Mouse (Mus musculus) hindbrain, embryonic 10.5 days (tissue): ENCODE data around the gene Spem1. TPM values are rescaled to one million over a fixed set of nuclear protein-coding genes. Genes with fewer than 3 reads are reported as not detected.
A peak's percentile ranks its signal among the peaks of the same experiment; 100 is the strongest.

Experiments
- DNase-seq: peaks from one replicate; pipeline ENCODE4 v3.0.0-alpha.2; 2017; ENCODE audit warnings: low spot score
- H3K27ac ChIP-seq: fragments of 300-500 bp; sonication (generic); 2 replicates; pipeline ENCODE4 v1.5.1; 2016; ENCODE audit warnings: mild to moderate bottlenecking, moderate library complexity
- H3K27me3 ChIP-seq: fragments of 300-500 bp; sonication (generic); 2 replicates; pipeline ENCODE4 v1.6.1; 2016; ENCODE audit warnings: mild to moderate bottlenecking; ENCODE audit not compliant: poor library complexity, insufficient read depth, severe bottlenecking
- H3K36me3 ChIP-seq: fragments of 300-500 bp; sonication (generic); 2 replicates; pipeline ENCODE4 v1.6.1; 2016; ENCODE audit warnings: mild to moderate bottlenecking, moderate library complexity
- H3K4me1 ChIP-seq: fragments of 300-500 bp; sonication (generic); replicated peaks from 2 replicates; pipeline ENCODE4 v1.6.1; 2016; ENCODE audit warnings: mild to moderate bottlenecking
- H3K4me3 ChIP-seq: fragments of 300-500 bp; sonication (generic); 2 replicates; pipeline ENCODE4 v1.5.1; 2016; ENCODE audit warnings: mild to moderate bottlenecking, moderate library complexity
- H3K9me3 ChIP-seq: fragments of 300-500 bp; sonication (generic); 2 replicates; pipeline ENCODE4 v1.6.1; 2016; ENCODE audit warnings: mild to moderate bottlenecking, moderate library complexity
- WGBS: fragments of 180-500 bp; shearing (Covaris S2); methylation state at CpG from one replicate; pipeline ENCODE4 v1.1.7; 2016; 5-methylcytosine and 5-hydroxymethylcytosine counted together
- polyA plus RNA-seq: library from polyadenylated mRNA; unstranded; fragments of >200 nt; fragmentation: Nextera tagmentation; extraction: Ambion mirVana; gene quantifications from 2 replicates; pipeline ENCODE4 v1.2.1, GENCODE M21; 2016

The Spem1 gene
- polyA plus RNA-seq, 1 experiment from 2014 or later: 0.34 TPM

DNA sequence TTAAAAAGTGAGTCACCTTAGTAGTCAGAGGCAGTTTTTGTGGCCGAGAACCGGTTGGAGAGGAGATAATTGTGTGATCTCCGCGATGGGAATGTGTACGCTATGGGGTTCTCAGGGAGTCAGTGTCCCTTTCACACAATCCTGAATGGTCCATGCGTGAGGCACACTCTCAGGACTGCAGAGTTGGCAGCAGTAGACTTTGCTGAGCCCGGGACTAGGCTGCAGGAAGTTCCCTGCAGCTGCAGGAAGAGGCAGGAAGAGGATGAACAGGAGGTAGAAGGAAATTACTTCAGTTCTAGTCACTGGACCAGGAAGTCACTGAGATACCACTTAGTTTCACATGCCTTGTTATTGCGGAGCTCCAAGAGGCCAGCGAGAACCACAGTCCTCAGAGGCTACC, 27.1 kb upstream of the Spem1 start:
- Histone ChIP-seq H3K4me1 (peaks cover 53% of the 10 kb centered on the region), H3K27me3 (no peaks in the 10 kb centered on the region), H3K36me3 (peaks cover 49% of the 10 kb centered on the region), H3K27ac (no peak overlapping the region), H3K9me3 (no peaks in the 10 kb centered on the region), H3K4me3 (no peak overlapping the region)
- DNase-seq: no peak
- WGBS: 92% methylated on average over 9 of the region's 9 CpGs

DNA sequence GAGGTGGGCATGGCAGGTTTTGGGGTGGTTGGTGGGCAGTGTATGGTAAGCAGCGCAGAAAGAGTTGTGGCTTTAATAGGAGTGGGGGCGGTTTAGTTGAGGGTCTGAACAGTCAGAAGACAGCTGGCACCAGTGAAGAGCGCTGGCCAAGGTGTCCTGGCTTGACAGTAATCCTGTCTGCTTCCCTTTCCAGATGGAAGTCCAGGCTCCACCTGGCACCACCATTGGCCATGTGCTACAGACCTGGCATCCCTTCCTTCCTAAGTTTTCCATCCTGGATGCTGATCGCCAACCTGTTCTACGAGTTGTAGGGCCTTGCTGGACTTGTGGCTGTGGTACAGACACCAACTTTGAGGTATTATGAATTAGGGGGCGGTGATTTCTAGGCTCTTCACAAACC, 26.0 kb upstream of the Spem1 start:
- Histone ChIP-seq H3K27me3 (no peaks in the 10 kb centered on the region), H3K4me3 (peak overlapping the region; percentile 74), H3K36me3 (peaks cover 49% of the 10 kb centered on the region), H3K9me3 (no peaks in the 10 kb centered on the region), H3K27ac (peak overlapping the region; percentile 93), H3K4me1 (peaks cover 44% of the 10 kb centered on the region)
- no peak for DNase-seq
- 95% methylated on average over 6 of the region's 6 CpGs for WGBS

DNA sequence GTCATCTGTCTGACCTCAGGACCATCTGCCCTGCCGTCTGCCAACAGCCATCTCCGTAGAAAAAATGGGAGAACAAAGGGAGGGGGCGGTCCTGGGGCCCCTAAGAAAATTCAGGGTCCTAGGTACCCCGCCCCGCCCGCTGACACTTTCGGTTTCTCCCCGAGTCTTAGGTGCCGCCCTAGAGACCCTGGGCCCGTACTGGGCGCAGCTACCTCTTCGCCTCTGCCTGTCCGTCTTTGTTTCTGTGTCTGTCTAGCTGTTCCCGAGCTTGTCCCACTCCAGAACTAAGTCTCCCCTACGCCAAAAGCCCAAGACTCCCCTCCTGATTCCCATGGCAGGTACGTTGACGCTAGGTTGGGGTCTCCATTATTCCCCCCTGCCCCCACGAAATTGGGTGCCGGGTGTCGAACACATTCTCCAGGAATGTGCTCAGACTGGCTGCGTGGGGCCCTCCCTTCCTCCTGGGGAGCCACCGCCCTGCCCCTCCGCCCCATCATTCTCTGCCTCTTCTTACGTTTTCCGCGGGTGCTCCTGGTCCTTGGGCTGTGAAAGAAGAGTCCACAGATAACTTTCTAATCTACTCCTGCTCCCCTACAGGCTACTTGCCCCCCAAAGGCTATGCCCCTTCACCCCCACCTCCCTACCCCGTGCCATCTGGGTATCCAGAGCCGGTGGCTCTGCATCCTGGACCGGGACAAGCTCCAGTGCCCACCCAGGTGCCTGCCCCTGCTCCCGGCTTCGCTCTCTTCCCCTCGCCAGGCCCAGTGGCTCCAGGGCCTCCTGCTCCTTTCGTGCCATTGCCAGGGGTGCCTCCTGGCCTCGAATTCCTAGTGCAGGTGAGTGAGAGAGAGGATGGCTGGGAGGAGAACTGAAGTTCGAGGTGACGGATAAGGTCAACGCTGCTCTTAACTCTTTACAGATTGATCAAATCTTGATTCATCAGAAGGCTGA, 25.0 kb upstream of the Spem1 start:
- H3K9me3 ChIP-seq: no peaks in the 10 kb centered on the region
- no peak for DNase-seq
- 12% methylated on average over 37 of the region's 37 CpGs for WGBS
- H3K27me3 ChIP-seq: no peaks in the 10 kb centered on the region
- H3K4me1 ChIP-seq: peaks cover 41% of the 10 kb centered on the region
- peaks cover 45% of the 10 kb centered on the region for H3K36me3 ChIP-seq
- H3K4me3 ChIP-seq: peak overlapping the region; percentile 74
- peak overlapping the region; percentile 93 for H3K27ac ChIP-seq

DNA sequence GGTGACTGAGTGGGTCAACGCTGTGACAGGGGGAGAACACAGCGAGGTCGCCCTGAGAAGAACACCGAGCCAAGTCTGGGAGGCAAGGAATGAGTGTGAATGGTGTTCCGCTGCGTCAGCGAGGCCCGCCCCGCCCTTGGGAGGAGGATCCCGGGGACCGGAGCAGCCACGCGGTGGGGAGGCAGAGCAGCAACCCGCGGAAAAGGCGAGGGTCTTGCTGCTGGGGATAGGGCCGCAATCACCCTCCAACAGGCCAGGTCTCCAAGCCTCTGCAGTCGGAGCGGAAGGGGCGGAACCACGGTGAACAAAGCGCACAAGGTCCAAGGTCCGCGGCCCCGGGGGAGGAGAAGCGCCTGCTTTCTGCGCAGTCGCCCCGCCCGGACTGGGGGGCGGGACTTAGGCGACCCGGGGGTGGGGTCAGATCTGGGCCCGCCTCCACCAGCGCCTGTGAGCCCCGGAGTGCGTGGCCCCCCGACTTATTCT, 24.3 kb upstream of the Spem1 start, which contains the start of gene Plscr3:
TSS of gene Plscr3 (plus strand) at position 179 of the 483 bp plus-strand sequence.
- Histone ChIP-seq H3K27me3 (no peaks in the 10 kb centered on the region), H3K4me3 (peak within 1 kb of the TSS; percentile 74), H3K27ac (peak within 1 kb of the TSS; percentile 93), H3K9me3 (no peaks in the 10 kb centered on the region), H3K36me3 (peaks cover 37% of the 10 kb centered on the region), H3K4me1 (peaks cover 41% of the 10 kb centered on the region)
- WGBS: under 1% methylated on average over 38 of the region's 38 CpGs
- peak; percentile 96 for DNase-seq

DNA sequence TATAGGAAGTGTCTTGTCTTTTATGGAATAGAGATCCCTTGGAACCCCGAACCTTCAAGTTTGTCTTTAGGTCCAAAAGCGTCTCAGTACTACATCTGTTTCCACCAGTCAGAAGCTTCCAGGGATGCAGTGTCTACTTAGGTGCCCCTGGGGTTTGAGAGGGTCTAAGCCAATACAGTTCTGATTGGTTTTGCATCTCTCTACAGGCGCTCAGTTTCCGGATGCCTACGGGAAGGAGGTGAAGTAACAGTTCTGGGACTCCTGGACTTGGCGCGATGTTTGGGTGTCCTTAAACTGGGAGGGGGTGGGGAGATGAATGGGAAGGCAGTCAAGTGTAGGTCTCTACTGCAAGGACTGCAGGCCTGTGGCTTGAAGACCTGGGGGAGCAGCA, 16.7 kb upstream of the Spem1 start:
- H3K36me3 ChIP-seq: peaks cover 4% of the 10 kb centered on the region
- H3K4me1 ChIP-seq: peaks cover 54% of the 10 kb centered on the region
- H3K27ac ChIP-seq: peak overlapping the region; percentile 95
- H3K9me3 ChIP-seq: no peaks in the 10 kb centered on the region
- 2% methylated on average over 7 of the region's 7 CpGs for WGBS
- no peak for DNase-seq
- H3K4me3 ChIP-seq: peak overlapping the region; percentile 89
- peaks cover 30% of the 10 kb centered on the region for H3K27me3 ChIP-seq

DNA sequence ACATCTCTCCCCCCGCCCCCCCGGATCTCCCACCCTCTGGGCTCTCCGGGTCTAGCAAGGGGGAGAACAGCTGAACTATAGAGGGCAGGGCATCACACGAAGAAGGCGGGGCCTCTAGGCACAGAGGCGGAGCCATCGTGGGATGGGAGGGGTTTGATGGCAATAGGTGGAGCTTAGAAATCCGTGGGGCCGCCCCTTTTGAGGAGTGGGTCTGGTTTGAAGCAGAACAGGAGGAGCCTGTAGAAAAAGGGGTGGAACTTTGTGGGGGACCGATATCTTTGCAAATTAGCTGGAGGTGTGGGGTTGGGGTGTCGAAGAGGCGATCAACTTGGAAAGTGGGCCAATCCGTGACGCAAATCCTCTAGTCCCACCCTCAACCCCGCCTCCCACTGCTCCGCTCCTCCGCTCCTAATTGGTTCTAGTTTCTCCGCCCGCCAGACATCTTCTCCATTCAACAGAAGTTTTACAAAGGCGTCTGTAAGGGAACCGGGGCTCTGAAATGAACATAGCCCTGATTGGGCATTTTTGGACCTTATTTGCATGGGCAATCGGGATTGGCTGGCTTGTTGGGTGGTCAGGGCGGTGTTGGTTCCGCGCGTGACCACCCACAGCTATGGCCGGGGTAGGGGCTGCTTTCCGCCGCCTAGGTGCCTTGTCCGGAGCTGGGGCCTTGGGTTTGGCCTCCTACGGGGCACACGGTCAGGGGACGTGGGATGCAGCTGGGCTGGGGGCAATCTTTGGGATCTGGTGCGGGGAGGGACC, 16.2 kb upstream of the Spem1 start, which contains the start of gene Tmem256:
TSS of gene Tmem256 (plus strand) at position 563 of the 762 bp plus-strand sequence.
- Histone ChIP-seq H3K27ac (peak within 1 kb of the TSS; percentile 95), H3K4me3 (peak within 1 kb of the TSS; percentile 89), H3K9me3 (no peaks in the 10 kb centered on the region), H3K4me1 (peaks cover 58% of the 10 kb centered on the region), H3K27me3 (peaks cover 36% of the 10 kb centered on the region), H3K36me3 (peaks cover 10% of the 10 kb centered on the region)
- peak; percentile 96 for DNase-seq
- under 1% methylated on average over 34 of the region's 34 CpGs for WGBS

DNA sequence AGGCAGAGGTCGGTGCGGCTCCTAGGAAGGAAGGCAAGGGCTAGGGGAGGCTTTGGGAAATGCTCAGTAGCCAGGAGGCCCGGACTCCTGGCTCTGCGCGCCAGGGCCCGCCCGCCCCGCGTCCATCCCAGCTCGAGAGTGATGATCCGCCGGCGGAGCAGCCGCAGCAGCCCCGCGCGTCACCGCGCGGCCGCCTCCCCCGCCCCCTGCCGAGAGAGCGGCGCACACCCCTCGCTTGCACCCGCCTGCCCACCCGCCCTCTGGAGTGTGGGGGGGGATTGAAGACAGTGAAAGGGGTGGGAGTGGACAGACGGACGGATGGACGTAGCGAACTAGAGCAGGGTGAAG, 15.6 kb upstream of the Spem1 start, which contains the start of gene Nlgn2:
TSS of gene Nlgn2 (minus strand) at position 181 of the 348 bp plus-strand sequence.
- under 1% methylated on average over 32 of the region's 32 CpGs for WGBS
- Histone ChIP-seq H3K9me3 (no peaks in the 10 kb centered on the region), H3K27ac (peak within 1 kb of the TSS; percentile 95), H3K27me3 (peaks cover 42% of the 10 kb centered on the region), H3K36me3 (peaks cover 16% of the 10 kb centered on the region), H3K4me3 (peak within 1 kb of the TSS; percentile 89), H3K4me1 (peaks cover 58% of the 10 kb centered on the region)
- no peak for DNase-seq

DNA sequence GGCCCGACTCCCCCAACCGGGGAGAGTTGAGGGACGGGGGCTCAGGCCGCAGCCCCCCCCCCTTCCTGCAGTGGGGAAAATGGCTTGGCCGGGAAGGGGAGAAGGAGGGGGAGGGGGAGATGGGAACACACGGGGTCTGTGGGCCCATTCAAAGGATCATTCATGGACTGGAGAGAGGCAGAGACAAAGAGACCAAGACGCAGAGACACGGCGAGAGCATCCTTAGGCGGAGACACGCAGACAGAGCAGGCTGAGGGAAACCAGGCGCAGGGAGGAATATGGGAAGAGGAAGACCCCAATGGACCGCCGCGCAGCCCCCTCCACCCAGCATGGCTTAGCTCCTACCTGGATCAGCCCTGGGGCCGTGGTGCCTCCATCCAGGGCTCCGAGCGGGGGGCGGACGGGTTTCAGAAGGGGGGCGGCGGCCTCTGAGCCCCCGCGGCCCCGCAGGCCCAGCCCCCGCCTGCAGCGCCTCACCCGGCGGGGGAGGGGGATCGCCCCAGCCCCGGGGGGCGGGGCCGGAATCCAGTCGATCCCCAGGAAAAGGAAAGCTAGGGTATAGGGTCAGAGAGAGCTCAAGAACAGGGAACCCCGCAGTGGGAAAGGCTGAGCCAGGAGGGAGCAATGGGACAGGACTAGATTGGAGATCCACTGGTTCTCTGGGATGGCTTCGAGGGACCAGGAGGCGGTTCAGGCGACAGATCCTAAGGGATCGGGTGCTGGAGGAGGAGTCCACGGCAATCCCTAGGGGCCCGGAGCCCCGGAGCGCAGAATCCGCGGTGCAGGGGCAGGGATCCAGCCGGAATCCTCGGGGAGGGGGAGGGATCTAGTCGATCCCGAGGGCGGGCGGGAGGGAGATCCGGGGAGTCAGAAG, 15.0 kb upstream of the Spem1 start:
- H3K4me1 ChIP-seq: peaks cover 58% of the 10 kb centered on the region
- WGBS: under 1% methylated on average over 52 of the region's 52 CpGs
- peaks cover 22% of the 10 kb centered on the region for H3K36me3 ChIP-seq
- peak overlapping the region; percentile 95 for H3K27ac ChIP-seq
- no peaks in the 10 kb centered on the region for H3K9me3 ChIP-seq
- DNase-seq: peak; percentile 56
- H3K27me3 ChIP-seq: peaks cover 46% of the 10 kb centered on the region
- H3K4me3 ChIP-seq: peak overlapping the region; percentile 89

DNA sequence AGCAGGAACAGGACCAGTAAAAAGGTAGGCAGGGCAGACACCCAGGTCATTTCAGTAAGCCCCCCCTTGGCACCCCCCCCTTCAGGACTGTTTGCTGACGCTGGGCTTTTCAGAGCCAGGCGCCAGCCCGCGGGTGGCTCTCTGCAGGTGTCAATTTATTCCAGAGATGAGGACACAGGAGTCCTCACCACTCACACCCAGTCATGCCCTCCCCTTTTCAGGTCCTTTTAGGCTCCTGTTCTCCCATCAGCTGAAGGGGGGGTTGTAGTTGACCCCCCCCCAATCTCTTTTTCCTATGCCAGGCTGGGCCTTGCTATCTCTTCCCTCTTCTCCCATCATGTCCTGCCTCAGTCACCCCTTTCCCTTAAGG, 14.0 kb upstream of the Spem1 start:
- H3K9me3 ChIP-seq: no peaks in the 10 kb centered on the region
- H3K27ac ChIP-seq: peak overlapping the region; percentile 95
- 2% methylated on average over 4 of the region's 4 CpGs for WGBS
- H3K36me3 ChIP-seq: peaks cover 32% of the 10 kb centered on the region
- H3K27me3 ChIP-seq: peaks cover 46% of the 10 kb centered on the region
- peak overlapping the region; percentile 89 for H3K4me3 ChIP-seq
- peaks cover 63% of the 10 kb centered on the region for H3K4me1 ChIP-seq
- DNase-seq: no peak

DNA sequence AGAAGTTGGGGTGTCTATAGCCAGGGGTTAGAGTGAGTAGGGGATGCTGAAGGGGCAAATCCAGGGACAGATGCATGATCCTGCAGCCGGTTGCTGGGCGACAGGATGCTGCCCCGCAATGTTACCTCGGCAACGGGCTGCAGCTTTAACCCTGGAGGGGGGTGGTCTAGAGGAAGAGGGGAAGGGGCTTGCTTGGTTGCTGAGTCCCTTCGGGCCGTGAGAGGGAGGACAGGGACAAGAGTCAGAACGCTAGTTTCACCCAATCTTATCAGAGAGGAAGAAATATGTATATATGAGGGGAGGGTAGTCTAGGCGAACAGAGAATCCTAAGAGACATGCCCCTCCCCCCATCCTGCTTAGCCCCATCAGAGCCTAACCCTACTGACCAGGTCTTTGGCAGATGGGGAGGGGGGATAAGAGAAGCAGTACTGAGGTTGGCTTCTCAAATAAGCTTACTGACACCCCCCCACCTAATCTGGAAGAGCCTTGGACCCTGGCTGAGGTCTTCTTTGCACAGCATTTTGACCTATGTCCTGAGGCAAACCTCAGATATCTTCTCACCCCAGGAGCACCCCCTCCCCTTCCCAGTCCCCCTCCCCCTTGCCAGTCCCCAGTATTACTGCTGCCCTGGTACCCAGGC, 13.5 kb upstream of the Spem1 start:
- Histone ChIP-seq H3K27ac (peak overlapping the region; percentile 95), H3K4me1 (peaks cover 64% of the 10 kb centered on the region), H3K36me3 (peaks cover 36% of the 10 kb centered on the region), H3K27me3 (peaks cover 46% of the 10 kb centered on the region), H3K4me3 (peak overlapping the region; percentile 89), H3K9me3 (no peaks in the 10 kb centered on the region)
- 1% methylated on average over 9 of the region's 9 CpGs for WGBS
- DNase-seq: peak; percentile 71

DNA sequence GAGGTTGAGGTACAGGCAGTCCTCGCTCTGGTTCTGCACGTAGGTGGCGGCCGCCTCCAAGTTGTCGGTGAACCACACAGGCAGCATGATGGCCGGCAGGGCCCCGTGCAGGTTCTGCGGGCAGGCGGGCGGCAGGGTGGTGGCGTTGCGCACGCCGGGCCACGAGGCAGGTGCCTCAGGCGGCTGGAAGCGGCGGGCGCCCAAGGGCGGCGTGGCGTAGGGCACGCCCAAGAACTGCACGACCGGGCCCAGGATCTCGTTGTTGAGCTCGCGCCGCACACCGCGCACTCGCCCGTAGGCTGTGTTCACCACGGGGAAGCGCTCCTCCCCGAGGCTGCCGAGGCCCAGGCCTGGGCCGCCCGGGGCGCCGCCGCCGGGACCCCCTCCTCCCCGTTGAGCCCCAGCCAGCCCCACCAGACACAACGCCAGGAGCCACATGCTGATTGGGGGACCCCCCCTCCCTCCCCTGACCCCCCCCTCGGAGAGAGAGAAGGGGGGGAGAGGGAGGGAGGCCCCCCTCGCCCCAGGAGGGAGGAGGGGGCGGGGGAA, 12.1 kb upstream of the Spem1 start:
- Histone ChIP-seq H3K9me3 (no peaks in the 10 kb centered on the region), H3K27me3 (peaks cover 46% of the 10 kb centered on the region), H3K27ac (peak overlapping the region; percentile 87), H3K4me3 (peak overlapping the region; percentile 89), H3K4me1 (peaks cover 66% of the 10 kb centered on the region), H3K36me3 (peaks cover 42% of the 10 kb centered on the region)
- peak; percentile 43 for DNase-seq
- 6% methylated on average over 48 of the region's 48 CpGs for WGBS
